Mouse (Mus musculus) limb, embryonic 14.5 days (tissue): ENCODE results near the gene Foxj1. TPM values are rescaled to one million over a fixed set of nuclear protein-coding genes. Genes with fewer than 3 reads are reported as not detected.

Experiments used
- ATAC-seq: fragments of 200-750 bp; cut with Nextera tagmentation; 2 replicates; pipeline ENCODE4 v1.8.0; 2017; ENCODE audit warnings: low read depth, moderate number of reproducible peaks, moderate TSS enrichment; ENCODE audit not compliant: low FRiP score
- DNase-seq: peaks from one replicate; pipeline ENCODE4 v3.0.0-alpha.2; 2015; ENCODE audit warnings: low spot score
- H3K27ac ChIP-seq: fragments of 300-500 bp; sonication (generic); replicated peaks from 2 replicates; pipeline ENCODE4 v1.5.1; 2014; ENCODE audit warnings: low read depth, mild to moderate bottlenecking, low read length, moderate library complexity, mixed read lengths
- H3K27me3 ChIP-seq: fragments of 300-500 bp; sonication (generic); 2 replicates; pipeline ENCODE4 v1.6.1; 2014; ENCODE audit warnings: low read length, mixed read lengths; ENCODE audit not compliant: control insufficient read depth, insufficient read depth
- H3K36me3 ChIP-seq: fragments of 300-500 bp; sonication (generic); 2 replicates; pipeline ENCODE4 v1.6.1; 2014; ENCODE audit warnings: mild to moderate bottlenecking, low read length, moderate library complexity, mixed read lengths; ENCODE audit not compliant: control insufficient read depth, insufficient read depth
- H3K4me1 ChIP-seq: fragments of 300-500 bp; sonication (generic); 2 replicates; pipeline ENCODE4 v1.6.1; 2014; ENCODE audit warnings: antibody characterized with exemption, low read length, mixed read lengths; ENCODE audit not compliant: control insufficient read depth, insufficient read depth
- H3K4me2 ChIP-seq: fragments of 300-500 bp; sonication (generic); replicated peaks from 2 replicates; pipeline ENCODE4 v1.6.1; 2014; ENCODE audit warnings: low read depth, mild to moderate bottlenecking, low read length, moderate library complexity; ENCODE audit not compliant: severe bottlenecking
- H3K4me3 ChIP-seq: fragments of 300-500 bp; sonication (generic); replicated peaks from 2 replicates; pipeline ENCODE4 v1.5.1; 2014; ENCODE audit warnings: low read length
- H3K9ac ChIP-seq: fragments of 300-500 bp; sonication (generic); 2 replicates; pipeline ENCODE4 v1.6.1; 2014; ENCODE audit warnings: mild to moderate bottlenecking, low read depth, low read length, moderate library complexity; ENCODE audit not compliant: severe bottlenecking
- H3K9me3 ChIP-seq: fragments of 300-500 bp; sonication (generic); 2 replicates; pipeline ENCODE4 v1.6.1; 2016; ENCODE audit warnings: low read length; ENCODE audit not compliant: control insufficient read depth
- POLR2A ChIP-seq: fragments of 200-500 bp; IDR thresholded peaks from 2 replicates; pipeline ENCODE4 v1.8.0; 2012; ENCODE audit warnings: inconsistent platforms, mild to moderate bottlenecking, moderate library complexity, borderline replicate concordance; ENCODE audit not compliant: insufficient read depth, insufficient read length; ENCODE audit errors: extremely low read depth
- WGBS: fragments of 180-500 bp; shearing (Covaris S2); extraction: QIAGEN DNeasy Blood & Tissue Kit; methylation state at CpG from one replicate; pipeline ENCODE4 v1.1.7; 2014; 5-methylcytosine and 5-hydroxymethylcytosine counted together
- polyA plus RNA-seq, 2 experiments: library from polyadenylated mRNA; depleted of rRNA in 1 of 2; stranded (reverse) in 1 of 2; unstranded in 1 of 2; fragments of >200 nt; fragmentation: Nextera tagmentation in 1 of 2; extraction: Ambion mirVana in 1 of 2; gene quantifications; 2 replicates each; pipeline versions ENCODE4 v1.2.1 to v1.2.3; 2012 to 2014

Gene Foxj1
- polyA plus RNA-seq, 2 experiments, result 0.14 to 0.85 TPM

DNA sequence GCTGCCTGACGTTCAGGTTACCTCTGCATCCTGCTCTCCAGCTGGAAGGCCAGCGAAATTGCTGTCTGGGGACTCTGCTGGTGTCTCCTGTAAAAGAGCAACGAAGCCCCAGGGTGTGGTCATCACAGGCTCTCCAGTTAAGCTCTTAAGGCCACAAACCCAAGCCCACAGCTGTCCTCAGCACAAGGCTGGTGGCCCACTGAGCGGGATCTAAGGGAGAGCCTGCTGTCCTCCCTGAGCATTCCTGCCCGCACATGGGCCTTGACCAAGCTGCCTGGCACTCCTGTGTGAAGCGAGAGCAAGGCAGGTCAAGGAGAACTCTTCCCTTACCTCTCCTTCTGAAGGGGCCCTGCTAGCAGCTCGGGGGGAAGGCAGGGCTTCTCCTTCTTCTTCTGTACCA is 11.8 kb upstream of the Foxj1 start:
- Histone ChIP-seq H3K9ac (no peak overlapping the region), H3K9me3 (no peaks in the 10 kb centered on the region), H3K27ac (no peak overlapping the region), H3K36me3 (peaks cover 71% of the 10 kb centered on the region), H3K4me3 (no peak overlapping the region), H3K4me2 (no peak overlapping the region), H3K27me3 (no peaks in the 10 kb centered on the region), H3K4me1 (no peaks in the 10 kb centered on the region)
- DNase-seq, result no peak
- no peak for ATAC-seq
- 72% methylated on average over 7 of the region's 7 CpGs for WGBS
- no peak for TF ChIP-seq POLR2A

DNA sequence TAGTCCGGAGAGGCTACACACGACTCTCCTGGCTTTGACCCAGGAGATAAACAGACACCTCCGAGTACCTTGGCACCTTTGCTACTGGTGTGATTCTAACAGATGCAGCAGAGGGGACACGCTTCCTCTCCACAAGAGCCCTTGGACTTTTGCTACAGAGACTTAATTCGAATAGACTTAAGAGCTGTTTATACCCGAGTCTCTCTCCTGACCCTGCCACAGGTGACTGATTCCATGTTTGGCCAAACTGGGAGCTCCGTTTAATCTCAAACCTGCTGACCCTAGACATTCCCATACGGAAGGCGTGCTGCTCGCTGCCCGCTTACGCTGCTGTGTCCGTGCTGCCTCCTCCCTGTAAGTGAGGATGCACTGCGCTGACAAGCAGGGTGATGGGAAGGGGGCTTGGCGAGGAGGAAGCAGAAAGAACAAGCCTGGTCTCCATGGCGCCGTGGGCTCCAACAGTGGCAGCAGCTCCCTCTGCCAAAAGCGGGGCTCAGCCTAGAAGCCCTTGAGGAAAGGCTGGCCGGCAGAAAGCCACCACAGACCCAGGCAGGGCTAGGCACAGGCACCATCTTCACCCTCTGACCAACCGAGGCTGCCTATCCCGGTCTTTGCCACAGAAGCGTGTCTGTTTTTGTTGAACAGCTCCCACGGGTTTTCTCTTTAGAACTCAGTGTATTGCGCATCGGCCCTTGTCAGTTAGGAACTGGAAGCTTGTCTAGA is 7.0 kb upstream of the Foxj1 start:
- no peaks in the 10 kb centered on the region for H3K9me3 ChIP-seq
- H3K27me3 ChIP-seq, result no peaks in the 10 kb centered on the region
- no peak overlapping the region for H3K27ac ChIP-seq
- ATAC-seq (no peak), DNase-seq (no peak)
- H3K36me3 ChIP-seq, result peaks cover 51% of the 10 kb centered on the region
- H3K9ac ChIP-seq, result no peak overlapping the region
- H3K4me2 ChIP-seq, result no peak overlapping the region
- WGBS, result 82% methylated on average over 25 of the region's 25 CpGs
- H3K4me3 ChIP-seq, result no peak overlapping the region
- no peak for TF ChIP-seq POLR2A
- H3K4me1 ChIP-seq, result no peaks in the 10 kb centered on the region

DNA sequence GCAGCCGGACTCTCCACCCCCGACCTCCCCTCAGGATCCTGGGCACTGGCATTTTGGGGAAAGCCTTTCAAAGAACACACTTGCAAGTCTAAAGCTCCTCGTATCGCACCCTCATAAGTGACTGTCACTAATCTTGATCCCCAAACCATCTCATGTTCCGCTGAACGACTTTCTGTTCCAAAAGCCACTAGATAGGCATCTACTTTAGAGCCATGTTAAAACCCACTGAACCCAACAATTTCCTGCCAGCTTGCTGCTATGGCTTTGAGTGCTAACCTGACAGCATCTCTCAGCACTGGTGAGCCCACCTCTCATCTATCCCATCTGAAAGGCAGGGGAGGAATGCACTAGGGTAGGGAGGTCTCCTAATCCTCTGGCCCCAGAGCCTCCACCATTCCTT is 2.3 kb upstream of the Foxj1 start:
- peaks cover 24% of the 10 kb centered on the region for H3K27me3 ChIP-seq
- no peak overlapping the region for H3K27ac ChIP-seq
- TF ChIP-seq POLR2A, result no peak

DNA sequence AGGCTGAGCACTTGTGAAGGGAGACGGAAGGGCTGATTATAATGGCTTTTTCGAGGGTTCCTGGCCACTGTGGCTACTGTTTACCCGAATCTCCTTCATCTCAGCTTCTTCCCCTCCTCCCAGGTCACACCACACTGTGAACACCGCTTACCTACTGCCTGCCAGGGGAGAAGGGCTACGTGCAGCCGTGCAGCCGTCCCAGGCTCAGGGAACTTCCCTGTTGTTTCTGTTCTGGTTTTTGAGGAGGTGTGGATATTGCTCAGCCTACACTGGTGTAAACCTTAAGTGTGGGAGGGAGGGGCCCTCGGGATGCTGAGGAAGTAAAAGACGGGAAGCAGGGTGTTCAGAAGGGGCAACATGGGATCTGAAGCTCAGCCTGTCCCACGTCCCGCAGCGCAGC is 1.8 kb upstream of the Foxj1 start:
- ATAC-seq (no peak), DNase-seq (no peak)
- Histone ChIP-seq H3K27me3 (peaks cover 24% of the 10 kb centered on the region), H3K4me1 (peaks cover 17% of the 10 kb centered on the region), H3K9ac (no peak overlapping the region), H3K4me2 (no peak overlapping the region; the same call in 1 of the 2 replicates), H3K4me3 (no peak overlapping the region), H3K9me3 (no peaks in the 10 kb centered on the region), H3K27ac (no peak overlapping the region), H3K36me3 (peaks cover 10% of the 10 kb centered on the region; the same call in 1 of the 2 replicates)
- WGBS, result 37% methylated on average over 12 of the region's 12 CpGs
- no peak for TF ChIP-seq POLR2A

More for the DNA sequence above, 2.3 kb upstream of the Foxj1 start:
- Histone ChIP-seq H3K4me3 (no peak overlapping the region), H3K4me1 (peaks cover 17% of the 10 kb centered on the region), H3K9ac (no peak overlapping the region), H3K9me3 (no peaks in the 10 kb centered on the region), H3K4me2 (no peak overlapping the region), H3K36me3 (peaks cover 13% of the 10 kb centered on the region)
- ATAC-seq (no peak), DNase-seq (no peak)
- WGBS, result 67% methylated on average over 5 of the region's 6 CpGs

DNA sequence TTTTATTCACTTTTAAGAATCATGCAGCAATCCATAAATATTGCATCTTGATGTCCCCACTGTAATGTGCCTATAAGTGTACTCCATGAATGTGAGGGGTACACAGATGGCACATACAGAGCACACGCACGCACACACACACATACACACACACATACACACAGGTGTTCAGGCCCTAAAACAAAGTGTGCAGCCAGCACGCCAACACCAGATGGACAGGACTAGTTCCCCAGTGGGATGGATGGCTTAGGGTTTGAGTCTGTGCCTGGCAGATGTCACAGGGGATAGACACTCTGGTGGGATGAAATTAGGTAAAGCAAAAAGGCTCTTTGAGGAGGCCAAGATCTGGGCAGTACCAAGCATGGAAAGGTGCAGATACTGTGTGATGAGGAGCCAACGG is 1.2 kb upstream of the Foxj1 start:
- peaks cover 24% of the 10 kb centered on the region for H3K27me3 ChIP-seq
- H3K9ac ChIP-seq, result peak overlapping the region; percentile 67; the same call in 1 of the 2 replicates
- TF ChIP-seq POLR2A, result no peak
- peak overlapping the region; percentile 99 for H3K4me2 ChIP-seq
- H3K36me3 ChIP-seq, result peaks cover 10% of the 10 kb centered on the region; the same call in 1 of the 2 replicates
- H3K4me1 ChIP-seq, result peaks cover 17% of the 10 kb centered on the region
- no peak overlapping the region for H3K27ac ChIP-seq
- 74% methylated on average over 4 of the region's 4 CpGs for WGBS
- no peak for ATAC-seq
- no peaks in the 10 kb centered on the region for H3K9me3 ChIP-seq
- peak overlapping the region; percentile 59; the same call in 1 of the 2 replicates for H3K4me3 ChIP-seq
- no peak for DNase-seq
